ENCODE assay signal across 29 mouse cellular contexts in genomic region chr10:77541864-77542666, GRCm38 (mm10). TPM values are rescaled to one million over a fixed set of nuclear protein-coding genes. Genes with fewer than 3 reads are reported as not detected.
DNase-seq lines count a peak whose midpoint lies in the region; ATAC-seq lines count a peak whose summit lies in the region.
"Had no signal": no experiment of that assay in that cellular context is flagged by ENCODE, and none has a peak within 500 bp of the region (broad histone marks: within the 10 kb centered on the region; RNA-seq: fewer than 3 reads in every experiment).

No protein-coding gene starts in this region.

- no peak for ATAC-seq in kidney, embryonic 16.5 days (ENCODE audit: low FRiP score, low TSS enrichment)
- ATAC-seq: activated CD4-positive, CD25-positive, alpha-beta regulatory T cell, adult 4 months; forebrain, embryonic 13.5 days had no signal

- DNase-seq in heart, adult 11 months = peak; percentile 94
- no peak for DNase-seq in heart, postnatal 10 days
- DNase-seq in kidney, adult 8-10 months = peak; percentile 49 to 51
- peak; percentile 39 for DNase-seq in NIH3T3 (ENCODE audit: low read depth)
- no peak for DNase-seq in gastrocnemius, postnatal 36 days
- no peak for DNase-seq in spleen, adult 18-20 months
- DNase-seq: adrenal gland, adult 2 months; adrenal gland, postnatal 36 days; cerebellum, adult 8-10 months; cerebellum, postnatal 25 days; gastrocnemius, postnatal 25 days; heart, adult 2 months; layer of hippocampus, adult 9-11 months; liver; lung, adult 2 months; lung, postnatal 10 days; right cerebral cortex, adult 18-20 months had no signal

- no peaks in the 10 kb centered on the region for H3K36me3 ChIP-seq in kidney, embryonic 16.5 days (ENCODE audit: insufficient read depth, low read length)
- H3K36me3 ChIP-seq in macrophage (ENCODE audit: inconsistent target) = peaks cover 25% of the 10 kb centered on the region
- H3K36me3 ChIP-seq: embryonic facial prominence, embryonic 10.5 days; embryonic facial prominence, embryonic 15.5 days; heart, embryonic 12.5 days; neural tube, embryonic 12.5 days had no signal

- no peak overlapping the region for H3K4me2 ChIP-seq in kidney, embryonic 16.5 days (replicated peaks; ENCODE audit: low read depth, low read length)
- H3K4me2 ChIP-seq: embryonic facial prominence, embryonic 15.5 days; forebrain, embryonic 13.5 days; heart, embryonic 12.5 days; hindbrain, embryonic 14.5 days; midbrain, embryonic 11.5 days; neural tube, embryonic 12.5 days had no signal

- H3K4me1 ChIP-seq in kidney, embryonic 16.5 days (ENCODE audit: insufficient read depth, low read length) = no peaks in the 10 kb centered on the region
- H3K4me1 ChIP-seq: embryonic facial prominence, embryonic 10.5 days; embryonic facial prominence, embryonic 15.5 days; forebrain, embryonic 13.5 days; neural tube, embryonic 12.5 days had no signal

- intact Hi-C loops in heart, postnatal 10 days (cut with DNase I) = no loop called here
- intact Hi-C loops in gastrocnemius, postnatal 36 days (cut with DNase I) = no loop called here

- H3K79me2 ChIP-seq in macrophage (ENCODE audit: inconsistent target) = peaks cover 89% of the 10 kb centered on the region

- 76% methylated on average over 10 of the region's 10 CpGs for WGBS in kidney, embryonic 16.5 days
- WGBS in macrophage (ENCODE audit: missing documents) = 91% methylated on average over 10 of the region's 10 CpGs

- H3K27me3 ChIP-seq in kidney, embryonic 16.5 days (ENCODE audit: insufficient read depth, low read length) = no peaks in the 10 kb centered on the region
- H3K27me3 ChIP-seq: embryonic facial prominence, embryonic 15.5 days; heart, embryonic 12.5 days; neural tube, embryonic 12.5 days had no signal

- no peak overlapping the region for H3K27ac ChIP-seq in kidney, embryonic 16.5 days (ENCODE audit: low read length)
- peak overlapping the region; percentile 91 for H3K27ac ChIP-seq in macrophage
- H3K27ac ChIP-seq: embryonic facial prominence, embryonic 10.5 days; embryonic facial prominence, embryonic 15.5 days; forebrain, embryonic 13.5 days; heart, adult 2 months; hindbrain, embryonic 14.5 days; liver, embryonic 14.5 days; neural tube, embryonic 12.5 days had no signal

- H3K9ac ChIP-seq in kidney, embryonic 16.5 days (replicated peaks; ENCODE audit: low read length) = no peak overlapping the region
- H3K9ac ChIP-seq: embryonic facial prominence, embryonic 15.5 days; forebrain, embryonic 13.5 days; heart, embryonic 12.5 days; hindbrain, embryonic 14.5 days; liver, embryonic 14.5 days; neural tube, embryonic 12.5 days had no signal

- H3K4me3 ChIP-seq in kidney, embryonic 16.5 days (ENCODE audit: low read length) = no peak overlapping the region
- H3K4me3 ChIP-seq in macrophage (ENCODE audit: inconsistent target) = no peak overlapping the region
- H3K4me3 ChIP-seq: embryonic facial prominence, embryonic 10.5 days; embryonic facial prominence, embryonic 15.5 days; forebrain, embryonic 13.5 days; heart, adult 2 months; heart, embryonic 12.5 days; myocyte; neural tube, embryonic 12.5 days had no signal

- H3K9me3 ChIP-seq in kidney, embryonic 16.5 days (ENCODE audit: low read length) = no peaks in the 10 kb centered on the region
- H3K9me3 ChIP-seq: embryonic facial prominence, embryonic 10.5 days; embryonic facial prominence, embryonic 15.5 days; forebrain, embryonic 13.5 days; heart, embryonic 12.5 days; neural tube, embryonic 12.5 days had no signal

RNA-seq across cellular contexts. Expression of gene Itgb2, which starts 12.0 kb away (rescaled TPM):
- 1 to 10 TPM; 3.3 to 4.4 TPM for total RNA-seq in heart, postnatal 10 days (2021)
- polyA plus RNA-seq in kidney, embryonic 16.5 days (2015; fragmentation: Nextera tagmentation; extraction: Ambion mirVana) = 1.6 and 1.7 TPM in 2 replicates
- total RNA-seq in macrophage (2018; cell fraction: chromatin; rRNA removed) = 100 to 1,000 TPM in 22 of 26 experiments, 10 to 100 TPM in 4; 30.2 to 203 (median 164) TPM
- total RNA-seq in macrophage (2018; cell fraction: cytosol; rRNA removed) = 100 to 1,000 TPM; 247 to 519 (median 377) TPM
- 100 to 1,000 TPM; 138 to 880 (median 577) TPM for total RNA-seq in macrophage (2018; cell fraction: nucleus; rRNA removed)
- 418 to 531 TPM (median 505 TPM) in 3 replicates for polyA plus RNA-seq in macrophage (2018)
- total RNA-seq in gastrocnemius, postnatal 36 days (2021) = 1 to 10 TPM; 1.5 to 1.8 TPM

RNA-seq across cellular contexts. Expression of gene Fam207a, which starts 26.5 kb away (rescaled TPM):
- 10 to 100 TPM; 11.7 to 12.0 TPM for total RNA-seq in heart, postnatal 10 days (2021)
- 36.5 and 36.6 TPM in 2 replicates for polyA plus RNA-seq in kidney, embryonic 16.5 days (2015; fragmentation: Nextera tagmentation; extraction: Ambion mirVana)
- 10 to 100 TPM in 18 of 26 experiments, 1 to 10 TPM in 8; 4.4 to 19.6 (median 13.5) TPM for total RNA-seq in macrophage (2018; cell fraction: chromatin; rRNA removed)
- 10 to 100 TPM; 10.8 to 27.4 (median 20.7) TPM for total RNA-seq in macrophage (2018; cell fraction: cytosol; rRNA removed)
- 10 to 100 TPM in 18 of 26 experiments, 1 to 10 TPM in 8; 5.3 to 18.1 (median 11.7) TPM for total RNA-seq in macrophage (2018; cell fraction: nucleus; rRNA removed)
- polyA plus RNA-seq in macrophage (2018) = 16.8 to 38.8 TPM (median 21.1 TPM) in 3 replicates
- total RNA-seq in gastrocnemius, postnatal 36 days (2021) = 1 to 10 TPM; 4.7 to 5.4 TPM

RNA-seq across cellular contexts. Expression of gene Pttg1ip, which starts 39.5 kb away (rescaled TPM):
- total RNA-seq in heart, postnatal 10 days (2021) = 100 to 1,000 TPM; 134 to 148 TPM
- polyA plus RNA-seq in kidney, embryonic 16.5 days (2015; fragmentation: Nextera tagmentation; extraction: Ambion mirVana) = 194 and 206 TPM in 2 replicates
- total RNA-seq in macrophage (2018; cell fraction: chromatin; rRNA removed) = 10 to 100 TPM; 20.2 to 99.8 (median 58.3) TPM
- total RNA-seq in macrophage (2018; cell fraction: cytosol; rRNA removed) = 100 to 1,000 TPM in 13 of 26 experiments, 10 to 100 TPM in 13; 77.7 to 133 (median 99.5) TPM
- 100 to 1,000 TPM in 8 of 26 experiments, 10 to 100 TPM in 18; 51.1 to 150 (median 89.2) TPM for total RNA-seq in macrophage (2018; cell fraction: nucleus; rRNA removed)
- 99.5 to 103 TPM (median 102 TPM) in 3 replicates for polyA plus RNA-seq in macrophage (2018)
- 10 to 100 TPM; 26.6 to 30.1 TPM for total RNA-seq in gastrocnemius, postnatal 36 days (2021)

Comparison
In these comparisons a context has a peak if more than half of its experiments do, and no peak if none do; other contexts are left out.
1. DNase-seq: peak in heart, adult 11 months (single experiment), kidney, adult 8-10 months (2 of 2) and NIH3T3 (single experiment); none in heart, postnatal 10 days (0 of 2), gastrocnemius, postnatal 36 days (0 of 2) and spleen, adult 18-20 months (0 of 2).
2. RNA of gene Pttg1ip, which starts 39.5 kb away (total RNA-seq): 134 to 148 TPM in heart, postnatal 10 days; 26.6 to 30.1 TPM in gastrocnemius, postnatal 36 days; every median in the first group is over 4 times any median in the second.